Mouse (Mus musculus) adipocyte (in vitro differentiated cells): ENCODE measurements around the gene Dot1l.
A peak's percentile ranks its signal among the peaks of the same experiment; 100 is the strongest.
"Not testable (repeated sequence)": the region's sequence is repeated elsewhere in the genome, so short reads cannot be mapped to it uniquely, and the experiment has no call there.

Experiments
- DNase-seq: peaks from one replicate; pipeline ENCODE4 v3.0.0-alpha.2; 2016; ENCODE audit warnings: low spot score

The Dot1l gene

GRCm38 (mm10) chr10:80812391-80813041, 57.5 kb downstream of the Dot1l start:
- DNase-seq, result peak; percentile 56

GRCm38 (mm10) chr10:80813366-80813765, 58.4 kb downstream of the Dot1l start, which contains the start of gene Jsrp1:
Jsrp1 (minus strand) TSS chr10:80813498.
- no peak for DNase-seq

- no peak for DNase-seq
Observed at GRCm38 (mm10) chr10:80814800-80815199, 59.8 kb downstream of the Dot1l start.

GRCm38 (mm10) chr10:80816303-80816702, 61.3 kb downstream of the Dot1l start:
- not testable (repeated sequence) for DNase-seq

GRCm38 (mm10) chr10:80817164-80817563, 62.2 kb downstream of the Dot1l start:
- DNase-seq, result no peak

- not testable (repeated sequence) for DNase-seq
Observed at GRCm38 (mm10) chr10:80817955-80818354, 62.9 kb downstream of the Dot1l start.

GRCm38 (mm10) chr10:80818599-80819281, 63.7 kb downstream of the Dot1l start:
- no peak for DNase-seq

- no peak for DNase-seq
Observed at GRCm38 (mm10) chr10:80819406-80819805, 64.4 kb downstream of the Dot1l start.

GRCm38 (mm10) chr10:80821991-80822390, 67.0 kb downstream of the Dot1l start:
- no peak for DNase-seq

- no peak for DNase-seq
Observed at GRCm38 (mm10) chr10:80822528-80822927, 67.5 kb downstream of the Dot1l start.

- no peak for DNase-seq
Observed at GRCm38 (mm10) chr10:80823316-80823715, 68.3 kb downstream of the Dot1l start.

- no peak for DNase-seq
Observed at GRCm38 (mm10) chr10:80823847-80824643, 69.0 kb downstream of the Dot1l start.

GRCm38 (mm10) chr10:80824827-80825226, 69.8 kb downstream of the Dot1l start:
- DNase-seq, result no peak

- DNase-seq, result peak; percentile 100
Observed at GRCm38 (mm10) chr10:80826151-80827062, 71.4 kb downstream of the Dot1l start, which contains the start of gene Oaz1. Oaz1 (plus strand) TSS chr10:80826656.

GRCm38 (mm10) chr10:80827063-80827869, 72.3 kb downstream of the Dot1l start:
- DNase-seq, result no peak

- DNase-seq, result no peak
Observed at GRCm38 (mm10) chr10:80827870-80828420, 72.9 kb downstream of the Dot1l start.

GRCm38 (mm10) chr10:80828587-80828986, 73.6 kb downstream of the Dot1l start:
- DNase-seq, result not testable (repeated sequence)

- no peak for DNase-seq
Observed at GRCm38 (mm10) chr10:80829359-80830278, 74.6 kb downstream of the Dot1l start.

- DNase-seq, result no peak
Observed at GRCm38 (mm10) chr10:80831136-80831535, 76.1 kb downstream of the Dot1l start.
